Mouse (Mus musculus) kidney, embryonic 15.5 days (tissue): ENCODE results near the gene Mipol1. TPM values are rescaled to one million over a fixed set of nuclear protein-coding genes. Genes with fewer than 3 reads are reported as not detected.
A peak's percentile ranks its signal among the peaks of the same experiment; 100 is the strongest.
"Not testable (repeated sequence)": the region's sequence is repeated elsewhere in the genome, so short reads cannot be mapped to it uniquely, and the experiment has no call there.

Experiments used
- ATAC-seq: fragments of 200-750 bp; cut with Nextera tagmentation; replicated peaks from 2 replicates; pipeline ENCODE4 v1.8.0; 2017; ENCODE audit warnings: moderate TSS enrichment; ENCODE audit not compliant: low FRiP score
- H3K27ac ChIP-seq: fragments of 300-500 bp; sonication (generic); 2 replicates; pipeline ENCODE4 v1.5.1; 2015; ENCODE audit warnings: mild to moderate bottlenecking, inconsistent platforms
- H3K27me3 ChIP-seq: fragments of 300-500 bp; sonication (generic); 2 replicates; pipeline ENCODE4 v1.6.1; 2015; ENCODE audit warnings: inconsistent platforms
- H3K36me3 ChIP-seq: fragments of 300-500 bp; sonication (generic); 2 replicates; pipeline ENCODE4 v1.6.1; 2015; ENCODE audit warnings: inconsistent platforms
- H3K4me1 ChIP-seq: fragments of 300-500 bp; sonication (generic); 2 replicates; pipeline ENCODE4 v1.6.1; 2015; ENCODE audit warnings: inconsistent platforms
- H3K4me2 ChIP-seq: fragments of 300-500 bp; sonication (generic); 2 replicates; pipeline ENCODE4 v1.6.1; 2015; ENCODE audit warnings: moderate library complexity, mild to moderate bottlenecking, inconsistent platforms
- H3K4me3 ChIP-seq: fragments of 300-500 bp; sonication (generic); replicated peaks from 2 replicates; pipeline ENCODE4 v1.5.1; 2015; ENCODE audit warnings: mild to moderate bottlenecking, inconsistent platforms
- H3K9ac ChIP-seq: fragments of 300-500 bp; sonication (generic); 2 replicates; pipeline ENCODE4 v1.6.1; 2015; ENCODE audit warnings: mild to moderate bottlenecking, inconsistent platforms
- H3K9me3 ChIP-seq: fragments of 300-500 bp; sonication (generic); replicated peaks from 2 replicates; pipeline ENCODE4 v1.6.1; 2016; ENCODE audit warnings: inconsistent platforms
- WGBS: fragments of 180-500 bp; shearing (Covaris S2); methylation state at CpG from one replicate; pipeline ENCODE4 v1.1.7; 2015; ENCODE audit warnings: mixed read lengths; 5-methylcytosine and 5-hydroxymethylcytosine counted together
- polyA plus RNA-seq: library from polyadenylated mRNA; unstranded; fragments of >200 nt; fragmentation: Nextera tagmentation; extraction: Ambion mirVana; gene quantifications from 2 replicates; pipeline ENCODE4 v1.2.1, GENCODE M21; 2015

Gene Mipol1
- polyA plus RNA-seq, 1 experiment from 2014 or later = 13.6 TPM

DNA sequence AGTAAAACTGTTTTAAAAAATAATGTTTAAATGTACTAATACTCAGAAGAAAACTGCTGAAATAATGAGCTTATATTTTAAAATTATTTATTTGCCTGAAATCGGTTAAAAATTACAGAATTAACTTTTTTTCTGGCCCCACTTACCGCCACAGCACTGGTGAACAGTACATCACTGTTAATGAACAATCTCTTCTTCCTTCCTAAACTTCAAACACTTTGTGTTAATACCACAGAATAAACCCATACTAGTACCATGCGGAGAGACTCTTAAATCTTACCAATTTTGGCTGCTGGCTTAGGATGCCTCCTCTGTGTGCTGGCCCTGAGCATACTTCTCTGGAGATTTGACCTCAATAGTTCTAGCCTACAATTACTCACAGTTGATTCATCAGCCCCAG lies 28.3 kb upstream of the Mipol1 start:
- H3K9me3 ChIP-seq = no peaks in the 10 kb centered on the region
- no peaks in the 10 kb centered on the region for H3K36me3 ChIP-seq
- peaks cover 3% of the 10 kb centered on the region; the same call in 1 of the 2 replicates for H3K27me3 ChIP-seq
- no peak overlapping the region for H3K27ac ChIP-seq
- H3K4me3 ChIP-seq = no peak overlapping the region
- H3K4me2 ChIP-seq = no peak overlapping the region
- 91% methylated on average over 3 of the region's 3 CpGs for WGBS
- no peak for ATAC-seq
- H3K9ac ChIP-seq = no peak overlapping the region
- peaks cover 3% of the 10 kb centered on the region for H3K4me1 ChIP-seq

DNA sequence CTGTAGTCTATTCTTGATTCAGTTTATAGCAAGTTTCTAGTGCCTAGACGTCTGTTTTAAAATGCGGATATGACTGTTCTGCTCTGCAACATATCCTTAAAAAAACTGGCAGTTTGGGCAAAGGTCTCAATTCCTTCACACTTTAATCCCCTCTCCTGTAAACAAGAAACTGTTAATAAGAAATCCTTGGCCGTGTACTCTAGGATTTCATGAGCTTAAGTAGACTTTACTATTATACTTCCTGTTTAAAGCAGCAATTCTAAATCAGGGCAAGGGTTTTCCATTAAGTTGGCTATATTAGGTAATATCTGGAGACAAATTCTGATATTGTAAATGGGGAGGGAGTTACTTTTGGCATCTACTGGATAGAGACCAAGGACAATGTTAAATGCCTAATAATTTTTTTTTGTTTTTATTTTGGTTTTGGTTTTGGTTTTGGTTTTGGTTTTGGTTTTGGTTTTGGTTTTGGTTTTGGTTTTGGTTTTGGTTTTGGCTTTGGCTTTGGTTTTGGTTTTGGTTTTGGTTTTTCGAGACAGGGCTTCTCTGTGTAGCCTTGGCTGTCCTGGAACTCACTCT lies 25.9 kb upstream of the Mipol1 start:
- no peaks in the 10 kb centered on the region for H3K4me1 ChIP-seq
- ATAC-seq = no peak
- no peak overlapping the region for H3K4me3 ChIP-seq
- H3K4me2 ChIP-seq = no peak overlapping the region
- no peaks in the 10 kb centered on the region for H3K9me3 ChIP-seq
- WGBS = 85% methylated on average over 4 of the region's 4 CpGs
- H3K27ac ChIP-seq = no peak overlapping the region
- H3K9ac ChIP-seq = no peak overlapping the region
- no peaks in the 10 kb centered on the region for H3K36me3 ChIP-seq
- H3K27me3 ChIP-seq = no peaks in the 10 kb centered on the region

DNA sequence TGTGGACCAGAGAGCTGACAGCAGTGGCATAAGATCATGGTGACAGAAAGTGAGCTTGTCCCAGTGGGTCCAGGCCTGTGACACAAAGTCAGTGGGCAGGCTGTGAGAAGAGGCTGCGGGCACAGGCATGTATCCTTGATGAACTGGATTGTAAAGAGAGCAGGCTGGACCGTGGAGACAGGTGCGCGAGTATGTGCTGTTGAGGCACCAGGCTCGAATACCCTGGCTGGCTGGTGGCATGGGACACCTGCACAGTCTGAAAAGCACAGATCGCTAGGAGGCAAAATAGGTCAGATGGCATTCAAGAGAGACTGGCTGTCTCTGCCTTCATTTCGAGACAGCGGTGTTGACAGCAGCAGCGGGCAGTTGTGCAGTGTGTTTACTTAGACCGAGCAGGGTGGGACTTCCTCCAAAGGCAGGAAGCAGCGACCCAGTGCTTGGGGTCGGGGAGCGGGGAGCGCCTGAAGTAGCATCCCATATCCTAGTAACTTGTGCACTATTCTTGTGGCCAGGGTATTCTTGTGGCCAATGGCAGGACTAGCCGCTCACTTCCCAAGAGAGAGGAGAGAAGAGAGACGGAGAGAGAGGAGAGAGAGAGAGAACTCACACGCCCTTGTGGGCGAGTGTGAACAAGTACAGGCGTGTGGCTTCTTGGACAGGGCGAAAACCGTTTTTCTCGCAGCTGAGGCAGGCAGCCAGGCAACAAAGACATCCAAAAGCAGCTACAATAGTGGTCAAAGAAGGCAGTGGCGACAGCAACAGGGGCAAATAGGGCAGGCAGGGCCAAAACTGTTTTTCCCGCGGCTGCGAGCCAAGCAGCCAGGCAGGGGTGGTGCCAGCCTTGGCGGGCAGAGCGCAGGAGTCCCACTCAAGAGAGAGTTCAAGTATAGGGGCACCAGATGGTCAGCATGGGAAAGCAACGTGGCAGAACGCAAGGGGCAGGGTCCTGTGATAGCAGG lies 18.6 kb upstream of the Mipol1 start:
- peak overlapping the region; percentile 80 for H3K4me2 ChIP-seq
- WGBS = 6% methylated on average over 30 of the region's 30 CpGs
- ATAC-seq = peak; percentile 85
- no peaks in the 10 kb centered on the region for H3K27me3 ChIP-seq
- H3K4me3 ChIP-seq = peak overlapping the region; percentile 53
- no peaks in the 10 kb centered on the region for H3K36me3 ChIP-seq
- H3K27ac ChIP-seq = no peak overlapping the region
- H3K9ac ChIP-seq = peak overlapping the region; percentile 48
- peaks cover 4% of the 10 kb centered on the region; the same call in 1 of the 2 replicates for H3K4me1 ChIP-seq
- no peaks in the 10 kb centered on the region for H3K9me3 ChIP-seq

GRCm38 (mm10) chr12:57212463-57212862 lies 17.8 kb upstream of the Mipol1 start:
- H3K4me1 ChIP-seq, H3K36me3 ChIP-seq, H3K4me3 ChIP-seq, H3K27ac ChIP-seq, H3K27me3 ChIP-seq, H3K9me3 ChIP-seq, H3K9ac ChIP-seq: not testable (repeated sequence)
- ATAC-seq = 0 out of 2 replicates have a peak, but pooled peaks have one; percentile 30
- peak overlapping the region; percentile 80; the same call in 1 of the 2 replicates for H3K4me2 ChIP-seq
- 87% methylated on average over 5 of the region's 5 CpGs for WGBS

DNA sequence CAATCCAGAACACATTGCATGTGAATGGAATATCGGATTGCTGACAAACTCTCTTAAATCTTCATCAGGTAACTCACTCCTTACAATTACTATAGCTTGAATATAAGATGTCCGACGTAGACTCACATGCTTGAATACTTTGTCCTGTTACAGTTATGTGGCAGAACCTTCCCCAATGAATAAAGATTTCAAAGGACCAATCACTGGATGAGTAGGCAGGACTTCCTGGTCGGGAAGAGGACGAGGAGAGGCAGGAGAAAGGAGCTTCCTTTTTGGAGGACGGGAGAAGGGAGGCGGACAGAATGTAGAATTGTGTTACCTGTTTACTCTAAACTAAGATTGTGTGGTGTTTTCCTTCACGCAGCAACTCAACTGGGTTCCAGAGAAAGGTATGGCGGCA lies 3.8 kb upstream of the Mipol1 start:
- Histone ChIP-seq H3K27me3 (no peaks in the 10 kb centered on the region), H3K4me1 (peaks cover 3% of the 10 kb centered on the region; the same call in 1 of the 2 replicates), H3K4me3 (no peak overlapping the region), H3K36me3 (no peaks in the 10 kb centered on the region), H3K4me2 (no peak overlapping the region), H3K9ac (no peak overlapping the region), H3K9me3 (no peaks in the 10 kb centered on the region), H3K27ac (no peak overlapping the region)
- WGBS = 86% methylated on average over 9 of the region's 9 CpGs
- ATAC-seq = no peak

DNA sequence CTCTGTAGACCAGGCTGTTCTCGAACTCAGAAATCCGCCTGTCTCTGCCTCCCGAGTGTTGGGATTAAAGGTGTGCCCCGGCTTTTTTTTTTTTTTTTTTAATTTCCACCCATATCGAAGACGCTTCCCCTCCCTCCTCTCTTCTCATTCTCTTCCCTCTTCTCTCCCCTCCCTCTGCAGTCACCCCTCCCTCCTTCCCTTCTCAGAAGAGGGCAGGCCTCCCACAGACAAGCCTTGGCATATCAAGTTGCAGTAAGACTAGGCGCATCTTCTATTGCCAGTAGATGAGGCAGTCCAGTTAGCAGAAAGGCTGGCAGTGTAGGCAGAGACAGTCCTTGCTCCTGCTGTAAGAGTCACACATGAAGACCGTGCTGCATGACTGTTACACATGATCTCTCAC lies 2.5 kb upstream of the Mipol1 start:
- H3K36me3 ChIP-seq = no peaks in the 10 kb centered on the region
- ATAC-seq = no peak
- no peak overlapping the region for H3K4me2 ChIP-seq
- H3K9ac ChIP-seq = no peak overlapping the region
- no peaks in the 10 kb centered on the region for H3K27me3 ChIP-seq
- H3K4me3 ChIP-seq = no peak overlapping the region
- 59% methylated on average over 4 of the region's 8 CpGs for WGBS
- H3K27ac ChIP-seq = no peak overlapping the region
- H3K4me1 ChIP-seq = peaks cover 6% of the 10 kb centered on the region; the same call in 1 of the 2 replicates
- no peaks in the 10 kb centered on the region for H3K9me3 ChIP-seq

- H3K4me2 ChIP-seq = peak overlapping the region; percentile 68
- no peaks in the 10 kb centered on the region for H3K27me3 ChIP-seq
- peak overlapping the region; percentile 95 for H3K27ac ChIP-seq
- H3K4me3 ChIP-seq = peak overlapping the region; percentile 83
- H3K9ac ChIP-seq = 0 out of 2 replicates have a peak overlapping the region, but pooled peaks have one; percentile 7
- no peaks in the 10 kb centered on the region for H3K9me3 ChIP-seq
- H3K4me1 ChIP-seq = peaks cover 6% of the 10 kb centered on the region; the same call in 1 of the 2 replicates
- WGBS = 31% methylated on average over 4 of the region's 4 CpGs
- ATAC-seq = no peak
- H3K36me3 ChIP-seq = peaks cover 3% of the 10 kb centered on the region; the same call in 1 of the 2 replicates
Measured at GRCm38 (mm10) chr12:57229703-57230102, 524 bp upstream of the Mipol1 start.

GRCm38 (mm10) chr12:57231085-57231875 lies 1.1 kb downstream of the Mipol1 start:
- Histone ChIP-seq H3K4me2 (peak overlapping the region; percentile 68), H3K27me3 (no peaks in the 10 kb centered on the region), H3K9ac (peak overlapping the region; percentile 82), H3K27ac (peak overlapping the region; percentile 95; the same call in 1 of the 2 replicates), H3K36me3 (peaks cover 9% of the 10 kb centered on the region), H3K4me3 (peak overlapping the region; percentile 83), H3K4me1 (peaks cover 6% of the 10 kb centered on the region; the same call in 1 of the 2 replicates), H3K9me3 (no peaks in the 10 kb centered on the region)
- ATAC-seq = peak; percentile 34
- 65% methylated on average over 14 of the region's 14 CpGs for WGBS

GRCm38 (mm10) chr12:57233386-57233785 lies 3.2 kb downstream of the Mipol1 start:
- Histone ChIP-seq H3K27ac (no peak overlapping the region), H3K36me3 (peaks cover 15% of the 10 kb centered on the region), H3K4me3 (no peak overlapping the region), H3K27me3 (no peaks in the 10 kb centered on the region), H3K4me1 (peaks cover 6% of the 10 kb centered on the region; the same call in 1 of the 2 replicates), H3K9ac (no peak overlapping the region), H3K4me2 (no peak overlapping the region), H3K9me3 (no peaks in the 10 kb centered on the region)
- no peak for ATAC-seq
- WGBS = 91% methylated on average over 5 of the region's 5 CpGs

- no peaks in the 10 kb centered on the region for H3K4me1 ChIP-seq
- ATAC-seq = no peak
- H3K27ac ChIP-seq = no peak overlapping the region
- 90% methylated on average over 5 of the region's 5 CpGs for WGBS
- H3K4me3 ChIP-seq = no peak overlapping the region
- H3K9ac ChIP-seq = no peak overlapping the region
- no peaks in the 10 kb centered on the region for H3K27me3 ChIP-seq
- no peaks in the 10 kb centered on the region for H3K9me3 ChIP-seq
- peaks cover 48% of the 10 kb centered on the region for H3K36me3 ChIP-seq
- no peak overlapping the region for H3K4me2 ChIP-seq
Measured at GRCm38 (mm10) chr12:57243671-57244495, 13.7 kb downstream of the Mipol1 start.

GRCm38 (mm10) chr12:57258572-57258971 lies 28.3 kb downstream of the Mipol1 start:
- Histone ChIP-seq H3K27ac (no peak overlapping the region), H3K9ac (no peak overlapping the region), H3K4me2 (no peak overlapping the region), H3K9me3 (no peaks in the 10 kb centered on the region), H3K36me3 (no peaks in the 10 kb centered on the region), H3K27me3 (no peaks in the 10 kb centered on the region), H3K4me3 (no peak overlapping the region), H3K4me1 (no peaks in the 10 kb centered on the region)
- ATAC-seq = no peak
- WGBS = 62% methylated on average over 2 of the region's 2 CpGs
